Mouse (Mus musculus) erythroblast, embryonic 14.5 days (primary cell): ENCODE data around the gene Rbfox3.

Experiments used
- GATA1 ChIP-seq: IDR thresholded peaks from 2 replicates; pipeline ENCODE4 v1.6.1; 2012; ENCODE audit warnings: low read length, inconsistent platforms, mixed read lengths
- TAL1 ChIP-seq: IDR thresholded peaks from 3 replicates; pipeline ENCODE4 v1.6.1; 2012; ENCODE audit warnings: low read length, inconsistent platforms, mixed read lengths

- TF ChIP-seq GATA1 = no peak
- no peak for TF ChIP-seq TAL1
Observed at GRCm38 (mm10) chr11:118550773-118551520, 360.4 kb downstream of the Rbfox3 start.
